Mouse (Mus musculus) v-Abl transformed pro-B cells (cell line): ENCODE data around the gene Tmtc1.

Experiments
- in situ Hi-C, 2 experiments: fragments of 400-800 bp; cut with MboI; formaldehyde crosslinking; loops; one replicate each; pipeline ENCODE4 v1.15.1; 2025; ENCODE audit not compliant: unreplicated experiment in 2 of 2

The Tmtc1 gene

DNA sequence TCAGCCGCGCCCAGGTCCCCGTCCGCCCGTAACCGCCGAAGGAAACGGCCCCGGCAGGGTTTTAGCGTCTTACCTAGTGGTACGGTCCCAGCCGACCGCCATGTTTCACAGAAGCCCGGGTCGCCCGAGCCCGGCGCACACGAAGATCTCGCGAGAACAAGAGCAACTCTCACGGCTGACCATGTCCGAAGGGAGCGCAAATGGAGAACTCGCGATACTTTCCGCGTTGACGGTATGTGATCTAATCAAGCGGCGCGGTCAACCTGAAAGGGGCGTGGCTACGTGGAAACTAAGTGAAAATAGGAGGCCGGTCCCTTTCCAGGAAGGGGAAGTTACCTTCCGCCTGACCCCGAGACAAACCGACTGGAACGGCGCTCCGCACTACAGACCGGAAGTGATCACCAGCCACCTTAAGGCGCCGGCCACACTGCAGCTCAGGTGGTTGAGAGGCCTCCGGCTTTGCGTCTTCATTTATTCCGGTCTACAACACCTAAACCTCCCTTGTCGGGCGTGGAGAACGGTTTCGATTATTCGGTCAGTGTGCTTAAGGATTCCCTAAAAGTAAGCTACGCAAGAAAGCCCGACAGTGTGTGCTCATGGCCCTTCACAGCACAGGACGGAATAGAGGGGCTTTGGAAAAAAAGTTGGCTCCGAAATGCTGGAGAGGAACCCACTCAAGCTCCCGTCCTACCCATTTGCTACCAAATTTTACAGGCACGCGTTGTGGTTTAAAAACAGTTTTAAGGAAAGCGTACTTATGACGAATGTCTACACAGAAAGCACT, 232.1 kb downstream of the Tmtc1 start, which contains the start of gene Ergic2:
Gene Ergic2 (minus strand): TSS at position 478 of the 784 bp plus-strand sequence.
- in situ Hi-C loops, result loop anchor here (5.0 to 10.0 kb wide), 3 partner anchors 483 to 705 kb away; no protein-coding TSS in a partner anchor

DNA sequence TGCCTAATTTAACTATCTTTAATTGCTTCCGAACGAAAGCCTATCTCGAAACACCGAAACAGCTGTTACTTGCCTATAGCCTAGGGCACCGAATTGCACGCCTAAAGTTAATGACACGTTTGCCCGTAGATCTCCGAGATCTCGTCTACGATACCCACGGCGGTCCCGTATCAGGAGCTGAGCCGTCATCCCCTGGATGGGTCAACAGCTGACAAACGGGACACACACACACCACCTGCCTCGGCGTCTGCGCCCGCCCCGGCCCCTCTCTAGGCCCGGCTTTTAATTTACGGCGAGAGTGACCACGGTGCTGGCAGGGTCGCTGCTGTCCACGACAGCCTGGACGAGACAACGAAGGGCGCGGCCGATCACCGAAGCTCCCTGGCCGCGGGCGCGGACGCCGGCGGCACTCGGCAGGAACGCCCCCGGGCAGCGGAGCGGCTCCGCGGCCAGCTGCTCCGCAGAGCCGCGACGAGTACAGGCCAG, 232.8 kb downstream of the Tmtc1 start:
- in situ Hi-C loops, result loop anchor here (5.0 to 10.0 kb wide), 3 partner anchors 483 to 706 kb away; no protein-coding TSS in a partner anchor

DNA sequence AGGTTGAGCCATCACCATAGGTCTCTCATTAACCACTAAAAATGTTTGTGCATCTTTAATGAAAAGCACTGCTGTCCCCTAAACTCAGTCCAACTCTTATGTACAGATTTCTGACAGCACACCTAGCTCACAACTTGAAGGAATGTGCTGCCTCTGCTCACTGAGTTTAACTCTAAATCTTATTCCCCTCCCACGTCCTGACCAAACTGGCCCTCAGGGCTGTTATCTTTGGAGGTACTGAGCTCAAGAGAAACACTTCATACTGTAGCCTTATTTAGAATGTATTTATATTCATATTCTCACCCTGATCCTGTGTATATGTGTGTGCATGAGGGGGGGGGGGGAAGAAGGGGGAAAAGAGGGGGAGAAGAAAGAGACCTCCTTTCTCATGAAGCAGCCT, 236.7 kb downstream of the Tmtc1 start:
- in situ Hi-C loops, result no loop called here

DNA sequence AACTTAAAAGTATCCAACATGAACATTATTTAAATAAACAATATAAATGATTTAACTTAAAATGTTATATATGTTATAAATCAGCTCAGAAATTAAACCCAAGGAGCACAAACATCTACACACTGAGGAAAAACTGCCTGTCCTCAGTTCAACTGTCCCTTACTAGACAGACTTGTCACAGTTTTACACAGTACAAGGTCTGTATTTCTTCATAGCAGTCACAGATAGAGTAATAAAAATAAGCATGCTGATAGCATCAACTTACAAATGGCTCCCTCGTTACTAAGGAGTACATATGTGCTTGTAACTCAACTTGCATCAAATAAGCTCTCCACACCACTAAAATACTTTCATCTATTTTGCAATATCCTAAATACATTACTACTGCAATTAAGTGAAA, 239.1 kb downstream of the Tmtc1 start:
- in situ Hi-C loops, result no loop called here

DNA sequence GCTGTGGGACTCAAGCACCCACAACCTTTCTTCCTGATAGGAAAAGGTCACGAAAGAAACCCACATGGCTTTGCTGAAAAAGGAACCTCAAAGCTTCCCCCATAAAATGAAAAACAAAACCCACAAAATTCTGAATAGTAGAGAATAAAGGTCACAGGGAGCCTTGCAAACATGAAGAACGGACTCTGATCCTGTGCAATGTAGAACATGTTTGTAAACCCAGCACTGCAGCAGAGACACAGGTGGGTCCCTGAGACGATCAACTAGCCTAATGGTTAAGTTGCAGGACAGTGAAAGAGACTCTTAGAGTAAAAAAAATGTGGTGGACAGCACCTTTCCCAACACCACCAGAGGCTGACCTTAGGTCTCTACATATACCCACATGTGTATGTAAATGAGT, 244.5 kb downstream of the Tmtc1 start:
- in situ Hi-C loops, result loop anchor here (10.0 to 25.0 kb wide), 3 partner anchors 805 to 1862 kb away; no protein-coding TSS in a partner anchor

DNA sequence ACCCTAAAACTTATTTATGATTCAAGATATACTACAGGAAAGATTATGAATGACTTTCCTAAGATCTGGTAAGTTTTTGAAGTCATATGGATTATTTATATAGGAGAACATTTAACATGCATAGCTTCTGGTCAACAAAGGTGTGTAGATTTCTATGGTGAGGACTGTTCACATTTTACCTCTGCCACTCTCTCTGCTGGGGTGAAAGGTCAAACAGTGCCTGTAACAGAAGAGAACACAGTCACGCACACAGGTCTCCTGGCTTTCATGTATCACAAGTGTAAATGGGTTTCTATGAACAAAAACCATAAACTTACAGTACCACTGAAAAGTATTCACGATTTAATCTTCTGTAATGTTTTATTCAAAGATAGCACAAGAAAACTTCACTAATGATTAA, 245.0 kb downstream of the Tmtc1 start:
- in situ Hi-C loops, result loop anchor here (10.0 to 25.0 kb wide), 3 partner anchors 806 to 1862 kb away; no protein-coding TSS in a partner anchor

DNA sequence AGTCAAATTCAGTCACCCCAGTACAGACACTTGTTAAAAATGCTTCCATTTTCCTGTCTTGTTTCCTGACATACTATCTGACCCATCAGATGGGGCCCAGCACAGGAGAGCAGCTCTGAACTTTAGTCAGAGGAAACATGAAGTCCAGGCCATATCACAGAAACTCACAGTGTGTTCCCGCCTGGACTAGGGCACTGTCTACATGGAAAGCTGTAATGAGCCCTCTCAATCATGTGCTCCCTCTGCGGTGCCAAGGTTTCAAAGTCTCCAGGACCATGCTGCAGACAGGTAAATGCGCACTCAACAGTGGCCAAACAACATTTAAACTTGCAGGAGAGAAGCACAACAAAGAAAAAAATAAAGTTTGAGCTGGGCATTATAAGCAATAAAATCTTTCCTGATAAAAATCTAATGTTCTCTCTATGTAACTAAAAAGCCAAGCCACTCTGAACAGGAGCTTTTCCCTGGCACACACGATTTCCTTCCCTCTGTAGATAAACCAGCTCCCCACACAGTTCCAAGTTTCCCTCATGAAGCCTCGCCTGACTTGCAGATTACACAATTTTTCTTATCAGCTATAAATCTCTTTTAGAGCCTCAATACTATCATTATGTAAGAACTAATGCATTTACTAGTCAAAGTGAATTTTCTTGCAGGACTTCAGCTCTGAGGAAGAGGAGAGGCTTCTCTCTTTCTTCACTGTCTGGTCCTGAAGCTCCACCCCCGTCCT, 250.1 kb downstream of the Tmtc1 start:
- in situ Hi-C loops, result loop anchor here (10.0 to 25.0 kb wide), 3 partner anchors 811 to 1857 kb away; no protein-coding TSS in a partner anchor

DNA sequence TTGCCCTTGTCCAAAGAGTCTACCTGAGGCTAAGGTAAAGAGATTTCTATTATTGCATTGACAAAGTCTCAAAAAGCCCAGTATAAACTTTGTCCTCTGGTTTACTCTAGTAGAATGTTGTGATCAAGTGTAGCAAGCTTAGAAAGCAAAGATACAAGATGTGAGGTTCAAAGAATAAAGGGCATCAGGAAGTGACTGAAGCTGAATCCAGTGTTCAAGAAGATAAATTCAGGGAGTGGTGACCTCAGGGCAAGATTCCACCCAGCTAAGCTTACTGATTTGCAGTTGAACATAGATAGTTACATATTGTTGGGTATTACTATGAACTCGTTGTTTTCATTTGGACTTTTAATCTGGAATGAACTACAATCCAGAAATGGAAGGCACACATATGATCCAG, 258.5 kb downstream of the Tmtc1 start:
- in situ Hi-C loops, result loop anchor here (25.0 kb wide), 2 partner anchors 1823 to 1848 kb away; no protein-coding TSS in a partner anchor
